Comparison of ENCODE assay signal across 8 mouse cellular contexts in genomic region chr11:69098762-69099091, GRCm38 (mm10). TPM values are rescaled to one million over a fixed set of nuclear protein-coding genes. Genes with fewer than 3 reads are reported as not detected.
DNase-seq lines count a peak whose midpoint lies in the region; ATAC-seq lines count a peak whose summit lies in the region.

No protein-coding gene starts in this region.

- ATAC-seq in cerebellum, adult (ENCODE audit: insufficient number of reproducible peaks, low FRiP score, low TSS enrichment), result no peak
- no peak for ATAC-seq in embryonic facial prominence, embryonic 15.5 days (ENCODE audit: insufficient number of reproducible peaks, low FRiP score, low TSS enrichment, low read depth)
- ATAC-seq in kidney, embryonic 15.5 days (replicated peaks; ENCODE audit: low FRiP score), result peak; percentile 15

- H3K9me3 ChIP-seq in embryonic facial prominence, embryonic 15.5 days (replicated peaks), result no peaks in the 10 kb centered on the region
- H3K9me3 ChIP-seq in kidney, embryonic 15.5 days (replicated peaks), result no peaks in the 10 kb centered on the region

- peak overlapping the region; percentile 53 for H3K9ac ChIP-seq in embryonic facial prominence, embryonic 15.5 days
- H3K9ac ChIP-seq in kidney, embryonic 15.5 days, result peak overlapping the region; percentile 66

- peaks cover 40% of the 10 kb centered on the region for H3K4me1 ChIP-seq in embryonic facial prominence, embryonic 15.5 days
- peaks cover 66% of the 10 kb centered on the region for H3K4me1 ChIP-seq in kidney, embryonic 15.5 days

- peak overlapping the region; percentile 97 for H3K27ac ChIP-seq in embryonic facial prominence, embryonic 15.5 days (replicated peaks)
- H3K27ac ChIP-seq in kidney, embryonic 15.5 days, result peak overlapping the region; percentile 95

- peak overlapping the region; percentile 68 for H3K4me2 ChIP-seq in embryonic facial prominence, embryonic 15.5 days (replicated peaks)
- H3K4me2 ChIP-seq in kidney, embryonic 15.5 days, result peak overlapping the region; percentile 96

- H3K36me3 ChIP-seq in embryonic facial prominence, embryonic 15.5 days, result peaks cover 34% of the 10 kb centered on the region
- H3K36me3 ChIP-seq in kidney, embryonic 15.5 days, result peaks cover 32% of the 10 kb centered on the region

- H3K4me3 ChIP-seq in embryonic facial prominence, embryonic 15.5 days (replicated peaks), result peak overlapping the region; percentile 60
- peak overlapping the region; percentile 61 for H3K4me3 ChIP-seq in kidney, embryonic 15.5 days (replicated peaks)

- 0% methylated on average over 19 of the region's 19 CpGs for WGBS in embryonic facial prominence, embryonic 15.5 days
- under 1% methylated on average over 18 of the region's 19 CpGs for whole genome bisulfite sequencing in kidney, embryonic 15.5 days

- peak; percentile 100 for DNase-seq in cerebellum, adult 11 months
- DNase-seq in heart, adult 9 months (ENCODE audit: low spot score in 2 of 2), result peak; percentile 98 to 99
- DNase-seq in liver, result peak; percentile 97
- DNase-seq in monocyte, adult 2 months (ENCODE audit: low read depth in 1 of 2, low spot score in 2 of 2), result peak; percentile 97 to 98
- DNase-seq in spleen, postnatal 14 days (ENCODE audit: low spot score in 2 of 2), result peak; percentile 91 to 93

- H3K27me3 ChIP-seq in embryonic facial prominence, embryonic 15.5 days, result no peaks in the 10 kb centered on the region
- no peaks in the 10 kb centered on the region for H3K27me3 ChIP-seq in kidney, embryonic 15.5 days

RNA-seq across cellular contexts. Expression of gene Per1, which starts 3.7 kb away (rescaled TPM):
- 29.6 and 34.4 TPM in 2 replicates for polyA plus RNA-seq in embryonic facial prominence, embryonic 15.5 days (2015; fragmentation: Nextera tagmentation; extraction: Ambion mirVana)
- 12.1 and 13.7 TPM in 2 replicates for polyA plus RNA-seq in kidney, embryonic 15.5 days (2015; fragmentation: Nextera tagmentation; extraction: Ambion mirVana)

RNA-seq across cellular contexts. Expression of gene Vamp2, which starts 10.4 kb away (rescaled TPM):
- polyA plus RNA-seq in embryonic facial prominence, embryonic 15.5 days (2015; fragmentation: Nextera tagmentation; extraction: Ambion mirVana), result 111 and 149 TPM in 2 replicates
- polyA plus RNA-seq in kidney, embryonic 15.5 days (2015; fragmentation: Nextera tagmentation; extraction: Ambion mirVana), result 83.5 and 101 TPM in 2 replicates

RNA-seq across cellular contexts. Expression of gene Hes7, which starts 21.5 kb away (rescaled TPM):
- polyA plus RNA-seq in embryonic facial prominence, embryonic 15.5 days (2015; fragmentation: Nextera tagmentation; extraction: Ambion mirVana), result 0.55 and 0.64 TPM in 2 replicates
- polyA plus RNA-seq in kidney, embryonic 15.5 days (2015; fragmentation: Nextera tagmentation; extraction: Ambion mirVana), result 0.42 and 0.46 TPM in 2 replicates

RNA-seq across cellular contexts. Expression of gene 9130213A22Rik, which starts 23.7 kb away (rescaled TPM):
- 0.35 and 0.51 TPM in 2 replicates for polyA plus RNA-seq in embryonic facial prominence, embryonic 15.5 days (2015; fragmentation: Nextera tagmentation; extraction: Ambion mirVana)
- 0.27 and 0.51 TPM in 2 replicates for polyA plus RNA-seq in kidney, embryonic 15.5 days (2015; fragmentation: Nextera tagmentation; extraction: Ambion mirVana)

RNA-seq across cellular contexts. Expression of gene Aloxe3, which starts 27.0 kb away (rescaled TPM):
- polyA plus RNA-seq in embryonic facial prominence, embryonic 15.5 days (2015; fragmentation: Nextera tagmentation; extraction: Ambion mirVana), result 7.6 and 8.9 TPM in 2 replicates
- 0.60 and 1.3 TPM in 2 replicates for polyA plus RNA-seq in kidney, embryonic 15.5 days (2015; fragmentation: Nextera tagmentation; extraction: Ambion mirVana)
